Mouse (Mus musculus) left cerebral cortex, postnatal 10 days (tissue): ENCODE measurements around the gene Coro2a. TPM values are rescaled to one million over a fixed set of nuclear protein-coding genes. Genes with fewer than 3 reads are reported as not detected.
"Not testable (repeated sequence)": the region's sequence is repeated elsewhere in the genome, so short reads cannot be mapped to it uniquely, and the experiment has no call there.

Experiments
- DNase-seq, 2 experiments: peaks; one replicate each; pipeline ENCODE4 v3.0.0; 2021 to 2022; ENCODE audit warnings: low spot score in 2 of 2, mixed read lengths in 1 of 2; ENCODE audit errors: extremely low spot score in 1 of 2
- intact Hi-C: fragments of 180-260 bp; cut with DNase I; formaldehyde crosslinking; loops from one replicate; pipeline ENCODE4 v1.15.1; 2025
- total RNA-seq, 2 experiments: library from RNA; stranded (reverse); gene quantifications; 2 replicates each; pipeline ENCODE4 v1.2.3; 2021

The Coro2a gene
- total RNA-seq, result 10 to 100 TPM; 38.7 to 43.3 TPM

- DNase-seq, result peak; percentile 82 to 87
- intact Hi-C loops, result loop anchor here (5.0 kb wide), 1 partner anchor 95 kb away; no protein-coding TSS in a partner anchor
These were observed at the start of gene Coro2a for GRCm38 (mm10) chr4:46601844-46602423. Coro2a (minus strand) TSS chr4:46602202.

- DNase-seq, result peak; percentile 84 to 94
- intact Hi-C loops, result loop anchor here (10.0 kb wide), 1 partner anchor 115 kb away; the partner anchor contains the start of gene Trim14
These were observed 48.2 kb upstream of the Coro2a start, which contains the start of gene Tbc1d2 for GRCm38 (mm10) chr4:46650086-46650753. Tbc1d2 (minus strand) TSS chr4:46650209.

- intact Hi-C loops, result no loop called here
- DNase-seq, result no peak
These were observed 47.2 kb upstream of the Coro2a start for GRCm38 (mm10) chr4:46649161-46649560.

GRCm38 (mm10) chr4:46643676-46644112, 41.7 kb upstream of the Coro2a start:
- intact Hi-C loops, result no loop called here
- DNase-seq, result no peak

- peak in 1 of 2 experiments; percentile 59 for DNase-seq
- intact Hi-C loops, result no loop called here
These were observed 41.1 kb upstream of the Coro2a start for GRCm38 (mm10) chr4:46642924-46643675.

- intact Hi-C loops, result no loop called here
These were observed 39.3 kb upstream of the Coro2a start for GRCm38 (mm10) chr4:46641283-46641682.

GRCm38 (mm10) chr4:46639866-46640265, 37.9 kb upstream of the Coro2a start:
- intact Hi-C loops, result no loop called here
- no peak for DNase-seq

More at GRCm38 (mm10) chr4:46641283-46641682, 39.3 kb upstream of the Coro2a start:
- no peak for DNase-seq

- intact Hi-C loops, DNase-seq: not testable (repeated sequence)
These were observed 35.2 kb upstream of the Coro2a start for GRCm38 (mm10) chr4:46637250-46637649.

GRCm38 (mm10) chr4:46635702-46636430, 33.9 kb upstream of the Coro2a start:
- intact Hi-C loops, result no loop called here
- no peak for DNase-seq

- DNase-seq, result no peak
- intact Hi-C loops, result no loop called here
These were observed 32.9 kb upstream of the Coro2a start for GRCm38 (mm10) chr4:46634881-46635280.

- DNase-seq, intact Hi-C loops: not testable (repeated sequence)
These were observed 31.6 kb upstream of the Coro2a start for GRCm38 (mm10) chr4:46633565-46633964.

- no peak for DNase-seq
- intact Hi-C loops, result no loop called here
These were observed 30.5 kb upstream of the Coro2a start for GRCm38 (mm10) chr4:46632465-46632864.

- DNase-seq, result no peak
- intact Hi-C loops, result no loop called here
These were observed 28.4 kb upstream of the Coro2a start for GRCm38 (mm10) chr4:46630390-46630789.

GRCm38 (mm10) chr4:46628873-46629272, 26.9 kb upstream of the Coro2a start:
- DNase-seq, result no peak
- intact Hi-C loops, result no loop called here

- intact Hi-C loops, result no loop called here
- no peak for DNase-seq
These were observed 26.1 kb upstream of the Coro2a start for GRCm38 (mm10) chr4:46628081-46628480.

GRCm38 (mm10) chr4:46625101-46625500, 23.1 kb upstream of the Coro2a start:
- intact Hi-C loops, result no loop called here
- no peak for DNase-seq

- intact Hi-C loops, result no loop called here
- DNase-seq, result no peak
These were observed 21.0 kb upstream of the Coro2a start for GRCm38 (mm10) chr4:46623007-46623406.

GRCm38 (mm10) chr4:46620946-46621345, 18.9 kb upstream of the Coro2a start:
- intact Hi-C loops, result no loop called here
- DNase-seq, result no peak

GRCm38 (mm10) chr4:46620330-46620729, 18.3 kb upstream of the Coro2a start:
- no peak for DNase-seq
- intact Hi-C loops, result no loop called here
